Mouse (Mus musculus): ENCODE data around the gene Phex. TPM values are rescaled to one million over a fixed set of nuclear protein-coding genes. Genes with fewer than 3 reads are reported as not detected.

The Phex gene
- polyA plus RNA-seq, 1 experiment from 2014 or later: 0.84 TPM

DNA sequence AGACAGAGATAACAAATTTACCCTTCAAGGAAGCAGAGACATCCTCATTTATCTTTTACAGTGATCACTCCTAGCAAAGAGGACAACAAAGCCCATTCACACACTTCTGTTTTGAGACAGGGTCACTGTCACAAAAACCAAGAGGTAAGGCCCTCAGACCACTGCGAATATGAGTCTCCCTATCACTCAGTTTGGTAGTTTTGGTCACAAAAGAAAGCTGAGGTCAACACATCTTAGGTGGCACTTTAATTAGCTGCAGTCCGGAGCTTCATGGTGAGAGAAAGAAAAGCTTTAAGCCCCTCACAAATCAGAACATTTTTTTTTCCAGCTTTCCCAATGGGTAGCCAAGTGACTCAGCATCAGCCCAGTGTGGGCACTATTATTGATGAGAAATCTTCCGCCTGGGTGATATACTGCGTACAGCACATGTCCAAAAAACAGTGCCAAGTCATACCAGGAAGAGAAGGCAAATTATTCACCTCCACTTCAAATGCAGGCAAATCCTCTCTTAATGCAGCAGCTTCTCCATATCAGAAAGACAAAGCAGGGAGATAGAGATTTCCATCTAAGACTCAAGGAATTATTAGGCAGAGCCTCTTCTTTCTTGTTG is 108.2 kb downstream of the Phex start:
- WGBS: 37% methylated on average over 4 of the region's 4 CpGs
- no peak for ATAC-seq (ENCODE audit: insufficient number of reproducible peaks, insufficient read depth, low FRiP score, low TSS enrichment)
- H3K4me2 ChIP-seq (replicated peaks): no peak overlapping the region

GRCm38 (mm10) chrX:157305852-157306232 is 109.3 kb downstream of the Phex start:
- Histone ChIP-seq H3K27ac (no peak overlapping the region), H3K4me1 (no peaks in the 10 kb centered on the region), H3K9me3 (no peaks in the 10 kb centered on the region), H3K4me2 (replicated peaks) (no peak overlapping the region), H3K27me3 (no peaks in the 10 kb centered on the region; the same call in 1 of the 2 replicates), H3K9ac (no peak overlapping the region), H3K4me3 (no peak overlapping the region), H3K36me3 (no peaks in the 10 kb centered on the region)
- 75% methylated on average over 5 of the region's 5 CpGs for WGBS
- no peak for ATAC-seq (ENCODE audit: insufficient number of reproducible peaks, insufficient read depth, low FRiP score, low TSS enrichment)

More for the DNA sequence above, 108.2 kb downstream of the Phex start:
- Histone ChIP-seq H3K4me3 (no peak overlapping the region), H3K9ac (no peak overlapping the region), H3K4me1 (no peaks in the 10 kb centered on the region), H3K27me3 (no peaks in the 10 kb centered on the region; the same call in 1 of the 2 replicates), H3K27ac (no peak overlapping the region), H3K36me3 (no peaks in the 10 kb centered on the region), H3K9me3 (no peaks in the 10 kb centered on the region)

DNA sequence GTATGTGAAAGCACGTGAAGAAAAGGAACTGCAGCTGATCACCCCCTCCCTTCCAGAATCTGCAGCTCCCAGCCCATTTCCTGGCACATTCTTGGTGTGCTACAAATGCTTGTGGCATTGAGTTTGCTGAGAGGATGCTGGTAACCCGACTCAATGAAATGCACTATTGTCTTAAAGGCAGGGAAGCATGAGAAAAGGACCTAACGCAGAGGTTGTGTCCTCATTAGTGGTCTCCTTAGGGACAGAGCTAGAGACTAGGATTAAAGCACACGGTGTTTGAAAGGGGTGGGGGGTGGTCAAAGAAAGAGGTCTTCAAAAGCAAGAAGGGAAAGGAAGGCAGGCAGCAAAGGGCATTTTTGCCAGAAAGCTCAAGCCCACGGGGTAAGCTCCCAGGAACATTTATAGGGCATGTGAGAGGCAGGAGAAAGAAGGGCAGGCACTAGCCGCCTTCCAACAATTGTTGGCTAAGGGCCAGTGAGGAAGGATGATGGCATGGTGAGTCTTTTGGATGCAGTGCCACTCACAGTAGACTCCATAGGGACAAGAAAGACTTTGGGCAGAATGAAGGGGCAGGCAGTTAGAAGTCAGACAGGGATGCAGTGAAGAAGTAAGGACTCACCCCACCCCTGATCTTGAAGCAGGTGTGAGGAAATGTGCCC is 109.8 kb downstream of the Phex start:
- Histone ChIP-seq H3K36me3 (no peaks in the 10 kb centered on the region), H3K4me3 (no peak overlapping the region), H3K9ac (no peak overlapping the region), H3K27ac (no peak overlapping the region), H3K4me1 (no peaks in the 10 kb centered on the region), H3K4me2 (replicated peaks) (no peak overlapping the region), H3K27me3 (no peaks in the 10 kb centered on the region; the same call in 1 of the 2 replicates), H3K9me3 (no peaks in the 10 kb centered on the region)
- WGBS: 26% methylated on average over 6 of the region's 6 CpGs
- no peak for ATAC-seq (ENCODE audit: insufficient number of reproducible peaks, insufficient read depth, low FRiP score, low TSS enrichment)

- Histone ChIP-seq H3K4me2 (replicated peaks) (no peak overlapping the region), H3K4me3 (no peak overlapping the region), H3K27ac (no peak overlapping the region), H3K4me1 (no peaks in the 10 kb centered on the region), H3K9ac (no peak overlapping the region), H3K36me3 (no peaks in the 10 kb centered on the region), H3K27me3 (no peaks in the 10 kb centered on the region), H3K9me3 (no peaks in the 10 kb centered on the region)
- no peak for ATAC-seq (ENCODE audit: insufficient number of reproducible peaks, insufficient read depth, low FRiP score, low TSS enrichment)
Observed at GRCm38 (mm10) chrX:157292411-157292810, 122.7 kb downstream of the Phex start.

DNA sequence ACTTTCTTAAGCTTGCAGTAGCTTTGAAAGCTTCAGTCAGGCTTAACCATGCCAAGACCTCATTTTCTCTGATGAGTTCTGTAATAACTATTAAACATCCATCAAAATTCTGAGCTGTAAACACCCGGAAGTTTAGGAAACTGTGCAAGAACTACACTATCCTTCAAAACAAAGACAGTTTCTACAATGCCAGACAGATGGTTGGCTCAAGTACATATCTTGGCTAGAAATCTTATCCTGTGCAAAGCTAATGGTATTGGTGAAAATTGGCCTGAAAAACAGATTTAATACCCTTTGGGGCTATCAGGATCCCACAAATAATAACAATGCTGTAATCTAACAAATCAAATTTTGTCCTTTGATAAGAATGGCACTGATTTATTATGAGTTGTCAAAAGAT is 138.5 kb downstream of the Phex start:
- no peak overlapping the region for H3K4me2 ChIP-seq (replicated peaks)
- H3K4me1 ChIP-seq: no peaks in the 10 kb centered on the region
- no peak overlapping the region for H3K4me3 ChIP-seq
- H3K9ac ChIP-seq: no peak overlapping the region
- 75% methylated on average over 1 of the region's 1 CpGs for WGBS
- no peak overlapping the region for H3K27ac ChIP-seq
- no peaks in the 10 kb centered on the region for H3K9me3 ChIP-seq
- H3K36me3 ChIP-seq: no peaks in the 10 kb centered on the region
- ATAC-seq (ENCODE audit: insufficient number of reproducible peaks, insufficient read depth, low FRiP score, low TSS enrichment): no peak
- H3K27me3 ChIP-seq: no peaks in the 10 kb centered on the region

DNA sequence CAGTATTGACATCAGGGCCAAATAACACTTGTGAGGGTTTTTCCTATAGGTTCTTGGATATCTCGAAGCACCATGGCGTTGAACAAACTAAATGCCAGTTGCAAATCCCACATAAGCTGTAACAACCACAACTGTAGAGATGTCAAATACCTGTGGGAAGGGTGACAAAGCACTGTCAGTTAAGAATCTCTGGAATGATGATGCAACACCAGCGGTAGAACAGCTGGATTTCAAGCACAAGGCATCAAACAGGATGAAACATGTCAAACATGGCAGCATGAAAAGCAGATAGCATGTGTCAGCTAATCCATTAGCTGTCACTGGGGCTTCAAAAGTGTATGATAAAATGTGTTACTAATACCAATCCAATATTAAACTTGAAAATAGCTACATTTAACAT is 141.8 kb downstream of the Phex start:
- Histone ChIP-seq H3K27ac (no peak overlapping the region), H3K9me3 (no peaks in the 10 kb centered on the region), H3K4me2 (replicated peaks) (no peak overlapping the region), H3K36me3 (no peaks in the 10 kb centered on the region), H3K9ac (no peak overlapping the region), H3K4me3 (no peak overlapping the region), H3K4me1 (no peaks in the 10 kb centered on the region), H3K27me3 (no peaks in the 10 kb centered on the region)
- no peak for ATAC-seq (ENCODE audit: insufficient number of reproducible peaks, insufficient read depth, low FRiP score, low TSS enrichment)
- WGBS: 72% methylated on average over 3 of the region's 3 CpGs

DNA sequence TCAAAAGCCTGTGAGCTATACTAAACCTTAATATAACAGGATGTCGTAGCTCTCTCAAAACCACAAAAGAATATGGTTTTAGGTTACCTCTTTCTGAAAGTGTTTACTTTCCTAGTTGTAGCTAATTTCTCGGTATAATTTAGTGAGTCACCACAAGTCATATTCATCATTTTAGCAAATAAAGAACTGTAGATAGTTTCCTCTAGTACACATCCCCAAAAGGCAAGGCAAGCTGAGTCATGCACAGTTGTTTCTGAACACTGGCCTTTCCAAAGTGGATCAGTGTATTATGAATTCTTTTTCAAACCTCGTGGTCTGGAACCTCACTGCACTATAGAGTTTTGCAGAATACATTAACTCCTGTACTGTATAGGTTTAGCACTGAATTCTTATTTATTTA is 143.5 kb downstream of the Phex start:
- Histone ChIP-seq H3K4me1 (no peaks in the 10 kb centered on the region), H3K4me2 (replicated peaks) (no peak overlapping the region), H3K36me3 (no peaks in the 10 kb centered on the region), H3K27ac (no peak overlapping the region), H3K4me3 (no peak overlapping the region), H3K27me3 (no peaks in the 10 kb centered on the region), H3K9ac (no peak overlapping the region), H3K9me3 (no peaks in the 10 kb centered on the region)
- WGBS: 68% methylated on average over 3 of the region's 3 CpGs
- ATAC-seq (ENCODE audit: insufficient number of reproducible peaks, insufficient read depth, low FRiP score, low TSS enrichment): no peak

GRCm38 (mm10) chrX:157269726-157270305 is 145.3 kb downstream of the Phex start:
- no peak overlapping the region for H3K4me2 ChIP-seq (replicated peaks)
- H3K27ac ChIP-seq: no peak overlapping the region
- no peak overlapping the region for H3K4me3 ChIP-seq
- no peak for ATAC-seq (ENCODE audit: insufficient number of reproducible peaks, insufficient read depth, low FRiP score, low TSS enrichment)
- H3K27me3 ChIP-seq: no peaks in the 10 kb centered on the region
- no peak overlapping the region for H3K9ac ChIP-seq
- no peaks in the 10 kb centered on the region for H3K9me3 ChIP-seq
- WGBS: 63% methylated on average over 5 of the region's 5 CpGs
- no peaks in the 10 kb centered on the region for H3K4me1 ChIP-seq
- no peaks in the 10 kb centered on the region for H3K36me3 ChIP-seq

GRCm38 (mm10) chrX:157268141-157268540 is 147.0 kb downstream of the Phex start:
- WGBS: 85% methylated on average over 1 of the region's 1 CpGs

GRCm38 (mm10) chrX:157202736-157203135 is 212.4 kb downstream of the Phex start:
- no peak for ATAC-seq (ENCODE audit: insufficient number of reproducible peaks, insufficient read depth, low FRiP score, low TSS enrichment)
- WGBS: 76% methylated on average over 1 of the region's 1 CpGs
- H3K4me3 ChIP-seq: no peak overlapping the region
- H3K36me3 ChIP-seq: no peaks in the 10 kb centered on the region
- H3K27ac ChIP-seq: no peak overlapping the region
- H3K27me3 ChIP-seq: no peaks in the 10 kb centered on the region
- no peak overlapping the region for H3K4me2 ChIP-seq (replicated peaks)
- no peaks in the 10 kb centered on the region for H3K4me1 ChIP-seq
- H3K9ac ChIP-seq: no peak overlapping the region
- no peaks in the 10 kb centered on the region for H3K9me3 ChIP-seq

More at GRCm38 (mm10) chrX:157268141-157268540, 147.0 kb downstream of the Phex start:
- ATAC-seq (ENCODE audit: insufficient number of reproducible peaks, insufficient read depth, low FRiP score, low TSS enrichment): no peak
- no peak overlapping the region for H3K9ac ChIP-seq
- no peaks in the 10 kb centered on the region for H3K27me3 ChIP-seq
- no peak overlapping the region for H3K4me3 ChIP-seq
- H3K4me2 ChIP-seq (replicated peaks): no peak overlapping the region
- no peaks in the 10 kb centered on the region for H3K36me3 ChIP-seq
- H3K27ac ChIP-seq: no peak overlapping the region
- no peaks in the 10 kb centered on the region for H3K9me3 ChIP-seq
- no peaks in the 10 kb centered on the region for H3K4me1 ChIP-seq

DNA sequence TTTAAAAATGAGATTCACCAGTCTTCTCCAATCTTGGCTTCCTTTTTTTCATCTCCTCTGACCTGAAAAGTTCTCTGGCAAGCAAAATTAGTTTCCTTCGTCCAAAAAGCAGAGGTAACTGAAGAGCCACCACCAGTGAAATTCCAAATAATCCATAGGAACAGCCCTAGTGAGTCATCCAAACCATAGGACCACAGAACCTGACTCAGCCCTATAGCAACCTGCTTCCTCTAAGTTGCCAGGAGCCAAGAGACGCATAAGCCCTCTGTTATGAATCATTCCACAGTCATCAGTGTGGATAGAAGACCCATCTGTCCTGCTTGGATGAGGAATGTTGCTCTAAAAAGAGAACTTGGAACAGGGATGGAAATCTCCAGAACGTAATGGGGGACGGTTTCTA is 230.9 kb downstream of the Phex start:
- Histone ChIP-seq H3K27ac (no peak overlapping the region), H3K4me3 (no peak overlapping the region), H3K4me2 (replicated peaks) (no peak overlapping the region), H3K4me1 (no peaks in the 10 kb centered on the region), H3K9ac (no peak overlapping the region), H3K9me3 (no peaks in the 10 kb centered on the region), H3K36me3 (no peaks in the 10 kb centered on the region), H3K27me3 (peaks cover 2% of the 10 kb centered on the region; the same call in 1 of the 2 replicates)
- no peak for ATAC-seq (ENCODE audit: insufficient number of reproducible peaks, insufficient read depth, low FRiP score, low TSS enrichment)
- 78% methylated on average over 4 of the region's 4 CpGs for WGBS

DNA sequence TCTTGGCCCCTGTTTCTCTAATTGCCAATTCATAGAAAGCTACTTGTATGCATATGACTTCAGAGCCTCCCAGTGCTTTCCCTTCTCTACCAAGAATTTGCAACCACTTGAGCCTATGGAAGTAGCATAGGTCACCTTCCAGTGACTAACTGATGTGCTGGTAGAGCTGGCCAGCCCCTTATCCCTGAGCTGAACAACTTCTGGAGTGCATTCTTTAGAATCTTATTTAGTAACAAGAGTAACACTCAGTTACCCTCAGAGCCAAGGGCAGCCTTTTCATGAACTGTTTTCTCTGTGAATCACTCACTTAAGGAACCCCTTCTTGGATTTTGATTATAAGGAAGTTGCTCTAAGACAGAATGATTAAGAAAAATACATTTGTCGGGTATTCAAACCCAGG is 234.3 kb downstream of the Phex start:
- Histone ChIP-seq H3K4me2 (replicated peaks) (no peak overlapping the region), H3K27me3 (peaks cover 2% of the 10 kb centered on the region; the same call in 1 of the 2 replicates), H3K4me1 (no peaks in the 10 kb centered on the region), H3K27ac (no peak overlapping the region), H3K9ac (no peak overlapping the region), H3K9me3 (no peaks in the 10 kb centered on the region), H3K4me3 (no peak overlapping the region), H3K36me3 (no peaks in the 10 kb centered on the region)
- no peak for ATAC-seq (ENCODE audit: insufficient number of reproducible peaks, insufficient read depth, low FRiP score, low TSS enrichment)
- 77% methylated on average over 1 of the region's 1 CpGs for WGBS

Measured in embryonic facial prominence, embryonic 12.5 days (tissue).